Mouse (Mus musculus) lung, embryonic 14.5 days (tissue): Measurements from ENCODE around the gene Kcnh8. TPM values are rescaled to one million over a fixed set of nuclear protein-coding genes. Genes with fewer than 3 reads are reported as not detected.
A peak's percentile ranks its signal among the peaks of the same experiment; 100 is the strongest.

Experiments used
- ATAC-seq: fragments of 200-750 bp; cut with Nextera tagmentation; 2 replicates; pipeline ENCODE4 v1.8.0; 2017; ENCODE audit warnings: mild to moderate bottlenecking, moderate TSS enrichment, moderate library complexity; ENCODE audit not compliant: insufficient read depth
- DNase-seq: peaks from one replicate; pipeline ENCODE4 v3.0.0-alpha.2; 2015
- H3K27ac ChIP-seq: fragments of 300-500 bp; sonication (generic); 2 replicates; pipeline ENCODE4 v1.5.1; 2014; ENCODE audit warnings: low read depth, mild to moderate bottlenecking, moderate library complexity
- H3K27me3 ChIP-seq: fragments of 300-500 bp; sonication (generic); 2 replicates; pipeline ENCODE4 v1.6.1; 2014; ENCODE audit warnings: low read length, control low read depth; ENCODE audit not compliant: insufficient read depth
- H3K36me3 ChIP-seq: fragments of 300-500 bp; sonication (generic); 2 replicates; pipeline ENCODE4 v1.6.1; 2014; ENCODE audit warnings: control low read depth; ENCODE audit not compliant: insufficient read depth
- H3K4me1 ChIP-seq: fragments of 300-500 bp; sonication (generic); 2 replicates; pipeline ENCODE4 v1.6.1; 2014; ENCODE audit warnings: antibody characterized with exemption, control low read depth; ENCODE audit not compliant: insufficient read depth
- H3K4me2 ChIP-seq: fragments of 300-500 bp; sonication (generic); 2 replicates; pipeline ENCODE4 v1.6.1; 2014; ENCODE audit warnings: mild to moderate bottlenecking
- H3K4me3 ChIP-seq: fragments of 300-500 bp; sonication (generic); 2 replicates; pipeline ENCODE4 v1.5.1; 2014; ENCODE audit warnings: low read depth, low read length
- H3K9ac ChIP-seq: fragments of 300-500 bp; sonication (generic); 2 replicates; pipeline ENCODE4 v1.6.1; 2014
- H3K9me3 ChIP-seq: fragments of 300-500 bp; sonication (generic); 2 replicates; pipeline ENCODE4 v1.6.1; 2016; ENCODE audit warnings: low read depth, low read length, control low read depth
- CTCF ChIP-seq: IDR thresholded peaks from 2 replicates; pipeline ENCODE4 v1.5.1; 2016; ENCODE audit warnings: antibody characterized with exemption, low read depth
- WGBS: fragments of 180-500 bp; shearing (Covaris S2); extraction: QIAGEN DNeasy Blood & Tissue Kit; methylation state at CpG from one replicate; pipeline ENCODE4 v1.1.7; 2014; 5-methylcytosine and 5-hydroxymethylcytosine counted together
- polyA plus RNA-seq: library from polyadenylated mRNA; unstranded; fragments of >200 nt; fragmentation: Nextera tagmentation; extraction: Ambion mirVana; gene quantifications from 2 replicates; pipeline ENCODE4 v1.2.1, GENCODE M21; 2014

Gene Kcnh8
- 0.14 and 0.23 TPM in 2 replicates for polyA plus RNA-seq

DNA sequence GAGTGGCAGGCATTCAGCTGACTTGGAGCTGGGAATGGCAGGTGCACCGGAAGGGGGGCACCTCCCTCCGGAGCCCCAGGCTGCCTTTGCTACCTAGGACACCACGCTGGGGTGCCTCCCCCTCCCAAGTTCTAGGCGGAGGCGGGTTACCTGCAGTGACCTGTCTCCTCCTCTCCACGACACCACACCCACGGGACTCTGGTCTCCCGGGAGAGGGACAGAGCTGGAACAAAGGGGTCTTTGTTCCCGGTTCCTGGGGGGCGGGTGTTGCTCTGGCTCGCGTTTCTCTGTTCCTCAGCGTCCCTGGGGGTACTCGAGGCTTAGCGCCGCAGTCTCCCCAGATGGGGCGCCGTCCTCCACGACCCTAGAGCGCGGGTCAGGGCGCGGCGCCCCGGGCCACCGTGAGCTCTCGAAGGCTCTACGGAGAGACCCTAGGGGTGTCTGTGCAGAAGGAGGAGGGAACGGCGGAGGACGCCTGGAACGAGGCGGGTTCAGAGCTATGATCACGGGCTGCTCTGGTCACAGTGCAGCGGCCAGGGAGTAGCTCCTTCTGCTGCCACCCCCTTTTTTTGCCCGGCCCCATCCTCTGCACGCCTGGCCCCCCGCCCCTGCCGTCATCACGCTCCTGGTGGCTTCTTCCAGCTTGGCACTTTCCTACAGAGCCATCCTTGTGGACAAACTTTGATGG lies at the start of gene Kcnh8:
Gene Kcnh8 (plus strand): TSS at position 617 of the 688 bp plus-strand sequence.
- Histone ChIP-seq H3K4me3 (peak within 1 kb of the TSS; percentile 41), H3K4me1 (no peaks in the 10 kb centered on the region), H3K4me2 (peak within 1 kb of the TSS; percentile 66), H3K9ac (peak within 1 kb of the TSS; percentile 34), H3K9me3 (no peaks in the 10 kb centered on the region), H3K27ac (peak within 1 kb of the TSS; percentile 65; the same call in 1 of the 2 replicates), H3K36me3 (no peaks in the 10 kb centered on the region), H3K27me3 (peaks cover 24% of the 10 kb centered on the region)
- peak; percentile 68 for ATAC-seq
- peak; percentile 15 for DNase-seq
- under 1% methylated on average over 40 of the region's 40 CpGs for WGBS
- no peak for TF ChIP-seq CTCF

- peak; percentile 93 for ATAC-seq
Observed at GRCm38 (mm10) chr17:52559961-52560720, 42.4 kb upstream of the Kcnh8 start.

DNA sequence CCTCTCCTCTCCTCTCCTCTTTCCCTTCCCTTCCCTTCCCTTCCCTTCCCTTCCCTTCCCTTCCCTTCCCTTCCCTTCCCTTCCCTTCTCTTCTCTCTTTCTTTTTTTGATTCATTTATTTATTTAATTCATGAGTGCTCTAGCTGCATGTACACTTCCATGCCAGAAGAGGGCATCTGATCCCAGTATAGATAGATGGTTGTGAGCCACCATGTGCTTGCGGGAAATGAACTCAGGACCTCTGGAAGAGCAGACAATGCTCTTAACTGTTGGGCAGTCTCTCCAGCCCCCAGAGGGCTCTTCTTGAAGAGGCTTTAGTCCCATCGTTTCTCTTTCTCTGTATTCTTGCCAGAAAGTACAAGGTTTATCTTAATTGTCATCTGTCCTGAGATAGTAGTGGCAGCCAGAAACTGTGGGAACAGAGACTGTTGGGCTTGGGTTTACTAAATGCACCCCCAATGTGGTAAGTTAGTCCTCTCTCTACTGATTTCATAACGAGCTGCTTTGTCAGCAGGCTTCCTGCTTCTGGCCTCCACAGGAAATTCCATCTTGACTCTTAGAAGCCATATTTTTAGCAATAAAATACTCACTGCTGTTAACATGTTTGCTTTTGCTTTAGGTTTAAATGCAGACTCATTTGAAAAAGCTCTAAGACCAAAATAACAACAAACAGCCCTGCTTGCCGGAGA lies 36.9 kb upstream of the Kcnh8 start:
- WGBS, result 46% methylated on average over 4 of the region's 4 CpGs
- DNase-seq, result peak; percentile 17

More at GRCm38 (mm10) chr17:52559961-52560720, 42.4 kb upstream of the Kcnh8 start:
- DNase-seq, result peak; percentile 82
- H3K4me3 ChIP-seq, result no peak overlapping the region
- H3K36me3 ChIP-seq, result no peaks in the 10 kb centered on the region
- no peak overlapping the region for H3K4me2 ChIP-seq
- H3K27ac ChIP-seq, result no peak overlapping the region
- H3K9ac ChIP-seq, result no peak overlapping the region
- WGBS, result 20% methylated on average over 13 of the region's 13 CpGs
- no peaks in the 10 kb centered on the region for H3K4me1 ChIP-seq
- peak; percentile 90 for TF ChIP-seq CTCF
- H3K9me3 ChIP-seq, result no peaks in the 10 kb centered on the region
- H3K27me3 ChIP-seq, result no peaks in the 10 kb centered on the region

DNA sequence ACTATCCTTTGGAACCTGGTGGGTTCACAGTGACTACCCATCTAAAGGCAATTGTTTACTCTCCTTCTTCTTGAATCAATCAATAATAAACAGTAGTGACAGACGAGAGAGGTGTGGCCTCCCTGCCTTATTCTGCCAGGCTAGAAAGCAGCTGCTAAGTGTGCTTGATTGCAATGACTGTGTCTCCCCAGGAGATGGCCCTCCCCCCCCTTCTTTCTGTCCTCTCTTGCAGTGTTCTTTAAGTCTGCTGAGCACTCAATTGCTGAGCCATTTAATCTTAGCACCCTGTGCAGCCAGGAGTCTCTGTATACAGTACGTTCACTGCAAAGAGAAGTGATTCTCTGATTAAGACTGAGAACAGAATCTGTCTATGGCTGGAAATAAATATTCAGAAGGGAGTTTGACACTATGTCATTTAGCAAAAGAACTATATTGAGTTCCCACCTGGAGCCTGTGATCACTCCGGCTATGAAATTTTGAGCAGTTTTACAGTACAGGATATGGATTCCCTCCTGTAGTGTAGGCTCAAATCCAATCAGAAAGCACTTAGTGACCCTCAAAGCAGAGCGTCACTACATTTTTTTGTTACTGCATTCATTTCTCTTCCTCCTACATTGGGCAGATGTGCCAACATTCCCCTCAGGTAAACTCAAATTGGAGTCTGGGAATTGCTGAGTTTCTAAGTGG lies 32.8 kb upstream of the Kcnh8 start:
- 62% methylated on average over 4 of the region's 4 CpGs for WGBS
- no peak overlapping the region for H3K4me2 ChIP-seq
- DNase-seq (no peak), ATAC-seq (no peak)
- H3K27ac ChIP-seq, result no peak overlapping the region
- no peak for TF ChIP-seq CTCF
- H3K9me3 ChIP-seq, result no peaks in the 10 kb centered on the region
- no peaks in the 10 kb centered on the region for H3K27me3 ChIP-seq
- no peaks in the 10 kb centered on the region for H3K36me3 ChIP-seq
- H3K9ac ChIP-seq, result no peak overlapping the region
- H3K4me3 ChIP-seq, result no peak overlapping the region
- no peaks in the 10 kb centered on the region for H3K4me1 ChIP-seq

More for the DNA sequence above, 36.9 kb upstream of the Kcnh8 start:
- H3K9ac ChIP-seq, result no peak overlapping the region
- no peak for ATAC-seq
- H3K4me2 ChIP-seq, result no peak overlapping the region
- no peak overlapping the region for H3K27ac ChIP-seq
- no peaks in the 10 kb centered on the region for H3K9me3 ChIP-seq
- TF ChIP-seq CTCF, result peak; percentile 36
- H3K36me3 ChIP-seq, result no peaks in the 10 kb centered on the region
- H3K27me3 ChIP-seq, result no peaks in the 10 kb centered on the region
- H3K4me3 ChIP-seq, result no peak overlapping the region
- H3K4me1 ChIP-seq, result no peaks in the 10 kb centered on the region

DNA sequence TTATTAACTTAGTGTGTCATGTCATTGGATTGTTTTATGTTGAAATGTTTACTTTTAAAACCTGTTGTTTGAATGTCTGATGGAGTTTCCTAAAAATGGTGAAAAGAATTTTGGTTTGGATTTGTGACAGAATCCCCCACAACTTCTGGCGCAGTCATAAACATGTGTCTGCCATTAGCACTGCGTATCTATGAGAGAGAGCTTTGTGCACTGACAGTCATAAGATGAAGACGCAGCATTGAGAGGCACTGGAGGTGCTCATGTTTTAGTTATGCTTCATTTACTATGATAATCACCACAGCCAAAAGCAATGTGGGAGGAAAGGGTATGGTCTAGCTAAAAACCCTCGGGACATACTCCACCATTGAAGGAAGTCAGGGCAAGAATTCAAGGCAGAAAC lies 30.3 kb upstream of the Kcnh8 start:
- ATAC-seq (no peak), DNase-seq (no peak)
- no peaks in the 10 kb centered on the region for H3K4me1 ChIP-seq
- H3K4me2 ChIP-seq, result no peak overlapping the region
- H3K27me3 ChIP-seq, result no peaks in the 10 kb centered on the region
- no peak for TF ChIP-seq CTCF
- H3K9ac ChIP-seq, result no peak overlapping the region
- H3K4me3 ChIP-seq, result no peak overlapping the region
- WGBS, result 70% methylated on average over 4 of the region's 4 CpGs
- no peaks in the 10 kb centered on the region for H3K9me3 ChIP-seq
- H3K27ac ChIP-seq, result no peak overlapping the region
- no peaks in the 10 kb centered on the region for H3K36me3 ChIP-seq

DNA sequence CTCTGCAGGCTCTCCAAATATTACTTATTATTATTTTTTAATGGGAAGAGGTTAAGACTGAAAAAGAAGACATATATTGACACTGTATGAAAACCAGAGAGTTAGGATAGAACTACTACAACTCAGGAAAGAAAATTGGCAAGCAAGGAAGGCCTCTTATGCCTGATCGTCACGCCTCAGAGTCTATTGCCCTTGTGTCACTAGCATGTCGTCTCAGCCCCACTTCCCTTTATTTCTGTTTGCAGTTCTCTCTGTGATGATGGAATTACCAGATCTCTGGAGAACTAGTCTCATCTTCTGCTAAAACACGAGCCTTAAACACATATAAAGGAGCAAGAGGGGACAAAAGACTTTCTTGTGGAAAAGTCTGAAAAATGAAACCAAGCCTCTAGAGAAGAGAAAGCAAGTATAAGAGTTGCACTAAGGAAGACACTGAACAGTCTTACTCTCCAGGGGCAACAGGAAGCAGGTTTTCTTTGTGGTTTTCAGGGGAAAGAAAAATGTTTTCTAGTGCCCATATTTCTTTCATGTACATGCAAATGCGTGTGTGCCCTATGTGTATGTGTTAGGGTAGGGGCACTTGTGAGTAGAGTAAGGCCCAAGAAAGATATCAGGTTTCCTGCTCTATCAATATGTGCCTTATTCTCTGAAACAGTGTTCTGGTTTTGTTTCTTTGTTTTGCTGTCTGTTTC lies 10.9 kb upstream of the Kcnh8 start:
- H3K27me3 ChIP-seq, result no peaks in the 10 kb centered on the region
- H3K4me2 ChIP-seq, result no peak overlapping the region
- WGBS, result 67% methylated on average over 5 of the region's 5 CpGs
- H3K4me1 ChIP-seq, result no peaks in the 10 kb centered on the region
- no peak overlapping the region for H3K27ac ChIP-seq
- H3K4me3 ChIP-seq, result no peak overlapping the region
- H3K36me3 ChIP-seq, result no peaks in the 10 kb centered on the region
- no peak for TF ChIP-seq CTCF
- no peak overlapping the region for H3K9ac ChIP-seq
- no peak for ATAC-seq
- DNase-seq, result no peak
- no peaks in the 10 kb centered on the region for H3K9me3 ChIP-seq
